Mouse (Mus musculus) spleen, postnatal 14 days (tissue): Measurements from ENCODE around the gene Pard3b.

Source experiments
- DNase-seq, 2 experiments: peaks; one replicate each; pipeline ENCODE4 v3.0.0; 2021 to 2022; ENCODE audit warnings: low spot score in 2 of 2

The Pard3b gene

GRCm38 (mm10) chr1:62244191-62244984 lies 605.8 kb downstream of the Pard3b start:
- no peak for DNase-seq

GRCm38 (mm10) chr1:62252432-62252831 lies 613.8 kb downstream of the Pard3b start:
- DNase-seq: no peak

- no peak for DNase-seq
Measured at GRCm38 (mm10) chr1:62254316-62254715, 615.7 kb downstream of the Pard3b start.

- DNase-seq: no peak
Measured at GRCm38 (mm10) chr1:62254888-62255287, 616.3 kb downstream of the Pard3b start.

- DNase-seq: no peak
Measured at GRCm38 (mm10) chr1:62276466-62276865, 637.8 kb downstream of the Pard3b start.

GRCm38 (mm10) chr1:62278586-62278985 lies 640.0 kb downstream of the Pard3b start:
- no peak for DNase-seq

- DNase-seq: no peak
Measured at GRCm38 (mm10) chr1:62280586-62280985, 642.0 kb downstream of the Pard3b start.

- DNase-seq: no peak
Measured at GRCm38 (mm10) chr1:62282835-62283234, 644.2 kb downstream of the Pard3b start.

- DNase-seq: no peak
Measured at GRCm38 (mm10) chr1:62283624-62284023, 645.0 kb downstream of the Pard3b start.

GRCm38 (mm10) chr1:62309376-62309775 lies 670.8 kb downstream of the Pard3b start:
- no peak for DNase-seq

- no peak for DNase-seq
Measured at GRCm38 (mm10) chr1:62325237-62325636, 686.6 kb downstream of the Pard3b start.

- DNase-seq: no peak
Measured at GRCm38 (mm10) chr1:62327743-62328142, 689.1 kb downstream of the Pard3b start.

- no peak for DNase-seq
Measured at GRCm38 (mm10) chr1:62328808-62329207, 690.2 kb downstream of the Pard3b start.

- no peak for DNase-seq
Measured at GRCm38 (mm10) chr1:62333016-62333415, 694.4 kb downstream of the Pard3b start.

GRCm38 (mm10) chr1:62334196-62334595 lies 695.6 kb downstream of the Pard3b start:
- DNase-seq: no peak

- no peak for DNase-seq
Measured at GRCm38 (mm10) chr1:62340261-62340660, 701.6 kb downstream of the Pard3b start.

- no peak for DNase-seq
Measured at GRCm38 (mm10) chr1:62344286-62344685, 705.7 kb downstream of the Pard3b start.

GRCm38 (mm10) chr1:62348371-62348770 lies 709.7 kb downstream of the Pard3b start:
- no peak for DNase-seq

- DNase-seq: no peak
Measured at GRCm38 (mm10) chr1:62355496-62355895, 716.9 kb downstream of the Pard3b start.

- DNase-seq: no peak
Measured at GRCm38 (mm10) chr1:62374427-62375050, 735.9 kb downstream of the Pard3b start.

- DNase-seq: no peak
Measured at GRCm38 (mm10) chr1:62378335-62378734, 739.7 kb downstream of the Pard3b start.

- no peak for DNase-seq
Measured at GRCm38 (mm10) chr1:62382807-62383514, 744.3 kb downstream of the Pard3b start.

- no peak for DNase-seq
Measured at GRCm38 (mm10) chr1:62384241-62384640, 745.6 kb downstream of the Pard3b start.
